Mouse (Mus musculus) adrenal gland, adult (tissue): Measurements from ENCODE around the gene Zic5.

Source experiments
- DNase-seq, 2 experiments: peaks; one replicate each; pipeline ENCODE4 v3.0.0; 2022 to 2023; ENCODE audit warnings: low spot score in 1 of 2; ENCODE audit not compliant: inconsistent age in 2 of 2

The Zic5 gene

GRCm38 (mm10) chr14:122464763-122465741 lies at the start of gene Zic5:
TSS of gene Zic5 (minus strand) at chr14:122465677.
- peak; percentile 17 to 57 for DNase-seq

GRCm38 (mm10) chr14:122513511-122514036 lies 48.1 kb upstream of the Zic5 start:
- DNase-seq, result no peak

DNA sequence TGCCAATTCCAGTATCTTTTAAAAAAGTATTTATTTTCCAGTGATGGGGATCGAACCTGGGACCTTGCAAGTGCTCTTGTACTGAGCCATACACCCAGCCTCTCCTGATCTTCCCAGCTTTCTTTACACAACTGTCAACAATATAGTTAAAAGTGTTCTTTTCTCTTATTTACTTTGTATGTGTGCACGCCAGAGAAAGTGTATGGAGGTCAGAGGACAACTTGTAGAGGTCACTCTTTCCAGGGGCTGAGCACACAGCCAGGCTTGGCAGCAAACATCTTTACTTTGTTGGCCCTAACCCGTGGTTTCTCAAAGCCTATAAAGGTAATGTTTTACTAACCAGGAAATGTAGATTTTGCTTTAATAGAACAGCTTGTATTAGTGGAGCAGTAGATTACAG lies 46.0 kb upstream of the Zic5 start:
- no peak for DNase-seq

GRCm38 (mm10) chr14:122509058-122509457 lies 43.6 kb upstream of the Zic5 start:
- peak in 1 of 2 experiments; percentile 28 for DNase-seq

- DNase-seq, result no peak
These were observed 26.5 kb upstream of the Zic5 start for GRCm38 (mm10) chr14:122492015-122492414.

- peak in 1 of 2 experiments; percentile 11 for DNase-seq
These were observed 26.0 kb upstream of the Zic5 start for GRCm38 (mm10) chr14:122491521-122491920.

DNA sequence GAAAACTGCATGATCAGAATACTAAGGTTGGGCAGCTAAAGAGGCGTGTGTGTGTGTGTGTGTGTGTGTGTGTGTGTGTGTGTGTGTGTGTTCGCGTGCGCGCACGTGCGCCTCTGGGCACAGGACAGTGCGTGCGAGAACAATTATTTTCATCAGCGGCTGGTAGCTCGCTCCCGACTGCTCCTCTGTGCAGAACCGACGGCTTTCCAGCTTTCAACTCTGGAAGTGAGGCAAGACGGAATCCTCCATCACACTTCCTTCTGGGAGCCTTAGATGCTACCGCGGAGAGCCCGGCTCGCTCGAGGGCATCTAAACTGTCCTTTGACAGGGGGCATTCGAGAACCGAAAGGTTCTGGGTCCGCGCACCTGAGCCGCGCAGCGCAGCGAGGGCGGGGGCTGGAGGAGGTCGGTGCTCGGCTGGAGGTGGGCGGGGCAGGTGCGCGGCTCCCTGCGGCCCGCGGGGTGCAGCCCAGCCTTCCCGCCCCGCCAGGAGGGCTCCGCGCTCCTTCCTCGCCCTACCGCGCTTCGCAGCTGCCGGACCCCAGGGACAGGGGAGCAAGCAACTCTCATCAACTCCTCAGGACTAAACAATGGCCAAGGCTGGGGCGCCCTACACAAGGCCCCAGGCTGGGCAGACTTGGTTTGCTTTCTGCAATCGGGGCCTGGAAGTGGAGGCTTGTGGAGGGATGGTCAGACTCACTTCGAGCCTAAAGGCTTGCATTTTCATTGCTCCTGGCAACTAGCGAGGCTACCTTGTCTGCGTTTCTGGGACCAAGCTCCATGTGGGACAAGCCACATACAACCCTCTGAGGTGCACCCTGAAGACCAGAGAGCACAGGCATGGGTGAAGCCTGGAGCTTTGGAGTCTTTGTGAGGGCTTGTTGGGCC lies 25.2 kb upstream of the Zic5 start, which contains the start of gene Gm10837:
Gene Gm10837 (plus strand): TSS at position 146 of the 888 bp plus-strand sequence.
- peak in 1 of 2 experiments; percentile 29 for DNase-seq

DNA sequence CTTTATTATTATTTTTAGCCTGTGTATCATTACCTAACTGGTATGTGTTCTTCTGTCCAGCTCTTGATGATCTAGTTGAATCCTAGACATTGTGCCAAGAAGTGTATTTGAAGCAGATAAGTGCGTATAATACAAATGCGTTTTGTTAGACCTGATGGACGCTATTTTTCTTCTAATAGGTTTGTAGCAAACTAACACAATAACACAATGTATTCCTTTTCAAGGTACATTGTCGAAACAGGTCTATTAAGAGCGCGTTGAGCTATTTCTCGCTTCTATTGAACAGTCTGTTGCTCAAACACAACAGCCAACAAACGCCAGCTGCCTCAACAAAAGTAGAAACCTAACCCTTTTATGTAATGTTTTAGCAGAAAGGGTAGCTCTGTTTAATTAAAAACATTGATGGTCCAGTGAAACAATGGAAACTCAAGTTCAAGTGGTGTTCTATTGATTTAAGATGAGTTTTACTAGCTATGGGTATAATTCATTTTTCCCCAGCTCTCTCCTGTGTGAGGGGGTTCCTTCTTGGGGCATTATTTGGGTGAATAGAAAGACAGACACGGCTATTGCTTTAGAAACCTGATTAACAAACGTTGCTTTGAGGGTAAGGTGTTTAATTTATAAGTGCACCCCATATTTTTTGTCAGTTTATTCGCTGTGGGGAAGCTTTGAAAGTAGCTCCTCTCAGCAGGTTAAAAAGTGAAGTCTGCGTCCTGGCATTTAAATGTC lies 24.4 kb upstream of the Zic5 start:
- DNase-seq, result peak in 1 of 2 experiments; percentile 44

GRCm38 (mm10) chr14:122489041-122489440 lies 23.6 kb upstream of the Zic5 start:
- DNase-seq, result peak in 1 of 2 experiments; percentile 42

DNA sequence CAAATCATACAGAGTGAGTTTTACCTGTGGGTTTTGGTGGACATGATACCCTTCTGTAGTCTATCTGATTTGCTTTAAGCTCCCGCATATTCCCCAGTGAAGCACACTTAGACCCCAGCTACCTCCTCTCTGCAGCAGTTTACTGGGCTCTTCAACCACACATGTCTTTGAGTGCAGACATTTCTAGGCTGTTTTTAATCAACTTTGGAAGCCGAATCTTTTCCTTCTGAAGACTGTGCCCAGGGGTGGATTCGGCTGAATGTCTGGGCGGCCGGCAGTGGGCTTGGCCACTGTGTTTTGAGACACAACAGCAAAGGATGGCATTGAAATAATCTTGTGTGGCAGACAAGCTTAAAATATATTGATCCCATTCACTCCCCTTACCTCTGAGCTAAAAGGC lies 21.9 kb upstream of the Zic5 start:
- DNase-seq, result peak in 1 of 2 experiments; percentile 18

DNA sequence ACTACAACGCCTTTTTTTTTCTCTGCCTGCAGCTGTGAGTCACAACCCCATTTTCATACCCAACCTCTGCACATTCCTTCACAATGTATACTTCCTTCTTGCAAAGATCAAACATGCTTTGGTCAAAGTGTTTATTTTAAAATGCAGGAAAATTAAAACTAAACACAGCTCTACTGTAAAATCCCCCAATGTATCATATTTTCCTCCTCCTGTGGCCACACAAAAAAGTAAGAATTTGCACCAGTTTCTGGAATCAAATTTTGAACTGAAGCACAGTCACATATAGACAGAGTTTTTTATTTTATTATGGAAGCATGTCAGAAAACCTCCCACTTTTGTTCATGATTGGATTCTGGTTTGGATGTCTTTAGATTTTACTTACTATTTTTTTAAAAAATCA lies 21.1 kb upstream of the Zic5 start:
- no peak for DNase-seq

- no peak for DNase-seq
These were observed 20.2 kb upstream of the Zic5 start for GRCm38 (mm10) chr14:122485635-122486181.

GRCm38 (mm10) chr14:122484844-122485551 lies 19.5 kb upstream of the Zic5 start:
- no peak for DNase-seq

DNA sequence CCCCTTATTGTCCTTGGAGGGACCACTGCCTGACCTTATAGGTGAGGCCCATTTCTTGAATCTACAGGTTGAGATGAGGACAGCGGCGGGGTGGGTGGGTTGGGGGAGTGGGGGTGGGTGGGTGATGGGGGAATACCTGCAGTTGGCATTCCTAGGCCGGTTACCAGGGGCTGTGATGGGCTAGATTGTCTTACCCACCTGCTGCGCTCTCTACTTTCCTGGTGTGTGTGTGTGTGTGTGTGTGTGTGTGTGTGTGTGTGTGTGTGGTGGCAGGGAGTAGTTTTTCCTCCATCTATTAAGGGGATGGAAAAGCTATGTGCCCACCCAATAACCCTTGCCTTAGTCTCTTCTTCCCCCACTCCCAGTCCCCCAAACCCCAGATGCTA lies 19.0 kb upstream of the Zic5 start:
- DNase-seq, result no peak

DNA sequence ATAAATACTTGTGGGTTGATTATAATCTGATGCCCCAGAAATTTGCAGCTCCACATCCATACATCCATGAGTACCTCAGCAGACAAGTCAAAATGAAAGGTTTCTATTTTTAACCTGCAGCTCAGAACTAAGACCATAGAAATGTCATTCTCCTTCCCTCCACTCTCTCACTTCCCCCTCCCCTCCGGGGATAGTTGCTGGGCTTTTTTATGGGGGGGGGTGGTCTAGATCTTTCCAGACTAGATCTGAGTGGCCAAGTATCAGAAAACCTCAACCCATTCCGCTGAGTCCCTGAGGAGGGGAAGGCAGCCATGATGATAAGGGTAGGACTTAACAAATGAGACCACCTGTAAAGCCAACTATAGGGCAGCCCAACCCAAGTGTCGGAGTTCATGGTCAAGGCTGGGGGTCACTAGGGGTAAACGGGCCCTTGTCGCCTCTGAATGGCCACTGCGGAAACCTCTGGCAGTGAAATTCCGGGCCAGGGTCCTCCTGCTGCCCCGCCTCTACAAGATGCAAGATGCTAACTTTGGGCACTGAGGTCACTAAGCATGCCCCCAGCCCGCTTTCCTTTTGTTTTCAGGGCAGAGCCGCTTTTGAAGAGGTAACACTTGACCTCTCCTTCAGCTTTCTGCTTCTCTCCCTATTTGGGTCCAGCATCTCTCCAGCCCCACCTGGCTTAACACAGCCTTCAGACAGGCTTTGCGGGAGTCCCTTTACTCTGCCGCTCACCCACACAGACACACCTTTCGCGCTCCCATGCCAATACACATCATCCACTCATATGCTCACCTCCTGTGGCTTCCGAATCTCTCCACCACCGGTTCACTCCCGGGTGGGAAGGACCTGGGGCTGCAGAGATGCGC lies 18.3 kb upstream of the Zic5 start:
- DNase-seq, result peak in 1 of 2 experiments; percentile 16

GRCm38 (mm10) chr14:122483024-122483385 lies 17.5 kb upstream of the Zic5 start:
- no peak for DNase-seq

- no peak for DNase-seq
These were observed 16.9 kb upstream of the Zic5 start for GRCm38 (mm10) chr14:122482081-122483023.

GRCm38 (mm10) chr14:122481181-122481580 lies 15.7 kb upstream of the Zic5 start:
- DNase-seq, result peak in 1 of 2 experiments; percentile 23
